ENCODE assay signal across 8 mouse cellular contexts in genomic region chr15:102546677-102547427, GRCm38 (mm10). TPM values are rescaled to one million over a fixed set of nuclear protein-coding genes. Genes with fewer than 3 reads are reported as not detected.
DNase-seq lines count a peak whose midpoint lies in the region; ATAC-seq and TF ChIP-seq lines count a peak whose summit lies in the region.

No protein-coding gene starts in this region.

- ATAC-seq in neural tube, embryonic 13.5 days (ENCODE audit: low read depth), result peak; percentile 72
- ATAC-seq in heart, embryonic 15.5 days (replicated peaks; ENCODE audit: insufficient number of reproducible peaks, insufficient read depth, low FRiP score, low read depth), result peak; percentile 64; the same call in 1 of the 2 replicates
- ATAC-seq in intestine, postnatal 0 days, result no peak

- no peak for TF ChIP-seq CTCF in intestine, postnatal 0 days (IDR thresholded peaks at IDR 0.05; ENCODE audit: low read depth)

- H3K9me3 ChIP-seq in neural tube, embryonic 13.5 days, result no peaks in the 10 kb centered on the region
- H3K9me3 ChIP-seq in heart, embryonic 15.5 days (replicated peaks), result no peaks in the 10 kb centered on the region
- H3K9me3 ChIP-seq in intestine, postnatal 0 days (ENCODE audit: control insufficient read depth), result no peaks in the 10 kb centered on the region

- H3K4me2 ChIP-seq in neural tube, embryonic 13.5 days, result no peak overlapping the region
- H3K4me2 ChIP-seq in heart, embryonic 15.5 days, result no peak overlapping the region
- no peak overlapping the region for H3K4me2 ChIP-seq in intestine, postnatal 0 days (replicated peaks; ENCODE audit: low read depth)

- peaks cover 9% of the 10 kb centered on the region; the same call in 1 of the 2 replicates for H3K4me1 ChIP-seq in neural tube, embryonic 13.5 days (replicated peaks)
- H3K4me1 ChIP-seq in heart, embryonic 15.5 days (replicated peaks), result peaks cover 13% of the 10 kb centered on the region
- no peaks in the 10 kb centered on the region for H3K4me1 ChIP-seq in intestine, postnatal 0 days (replicated peaks; ENCODE audit: control insufficient read depth, insufficient read depth, low read length)

- H3K27ac ChIP-seq in neural tube, embryonic 13.5 days (replicated peaks), result peak overlapping the region; percentile 66
- H3K27ac ChIP-seq in heart, embryonic 15.5 days, result peak overlapping the region; percentile 79
- H3K27ac ChIP-seq in intestine, postnatal 0 days (ENCODE audit: low read depth, low read length), result no peak overlapping the region

- H3K9ac ChIP-seq in neural tube, embryonic 13.5 days, result no peak overlapping the region
- no peak overlapping the region for H3K9ac ChIP-seq in heart, embryonic 15.5 days
- no peak overlapping the region for H3K9ac ChIP-seq in intestine, postnatal 0 days (ENCODE audit: low read depth, low read length)

- H3K4me3 ChIP-seq in neural tube, embryonic 13.5 days, result no peak overlapping the region
- no peak overlapping the region for H3K4me3 ChIP-seq in heart, embryonic 15.5 days
- no peak overlapping the region for H3K4me3 ChIP-seq in intestine, postnatal 0 days (ENCODE audit: low read depth, low read length)

- H3K36me3 ChIP-seq in neural tube, embryonic 13.5 days, result peaks cover 60% of the 10 kb centered on the region
- H3K36me3 ChIP-seq in heart, embryonic 15.5 days, result peaks cover 57% of the 10 kb centered on the region
- H3K36me3 ChIP-seq in intestine, postnatal 0 days (ENCODE audit: control insufficient read depth, insufficient read depth), result peaks cover 60% of the 10 kb centered on the region

- no peaks in the 10 kb centered on the region for H3K27me3 ChIP-seq in neural tube, embryonic 13.5 days
- no peaks in the 10 kb centered on the region for H3K27me3 ChIP-seq in heart, embryonic 15.5 days
- H3K27me3 ChIP-seq in intestine, postnatal 0 days (replicated peaks; ENCODE audit: control insufficient read depth, insufficient read depth, low read length), result no peaks in the 10 kb centered on the region

- DNase-seq in neural tube, embryonic 10.5 days (ENCODE audit: extremely low spot score, low spot score), result no peak
- peak; percentile 94 to 97 for DNase-seq in cerebellum, postnatal 25 days
- peak; percentile 77 for DNase-seq in left cerebral cortex, adult 11 months (ENCODE audit: low spot score)
- DNase-seq in retina, postnatal 7 days (ENCODE audit: low read depth, low spot score), result peak; percentile 19
- DNase-seq in thymus, postnatal 10 days (ENCODE audit: low spot score in 2 of 2), result no peak

- WGBS in neural tube, embryonic 13.5 days, result 70% methylated on average over 3 of the region's 3 CpGs
- WGBS in heart, embryonic 15.5 days, result 65% methylated on average over 3 of the region's 3 CpGs
- 83% methylated on average over 3 of the region's 3 CpGs for WGBS in intestine, postnatal 0 days

RNA-seq across cellular contexts. Expression of gene Npff, which starts 22.1 kb away (rescaled TPM):
- 7.3 and 13.3 TPM in 2 replicates for polyA plus RNA-seq in neural tube, embryonic 13.5 days (2015; fragmentation: Nextera tagmentation; extraction: Ambion mirVana)
- polyA plus RNA-seq in heart, embryonic 15.5 days (2015; fragmentation: Nextera tagmentation; extraction: Ambion mirVana), result 2.3 and 2.4 TPM in 2 replicates
- 1.1 TPM in 2 replicates for polyA plus RNA-seq in intestine, postnatal 0 days (2015; fragmentation: Nextera tagmentation; extraction: Ambion mirVana)

RNA-seq across cellular contexts. Expression of gene Tarbp2, which starts 28.9 kb away (rescaled TPM):
- polyA plus RNA-seq in neural tube, embryonic 13.5 days (2015; fragmentation: Nextera tagmentation; extraction: Ambion mirVana), result 82.6 and 88.0 TPM in 2 replicates
- 78.3 and 87.9 TPM in 2 replicates for polyA plus RNA-seq in heart, embryonic 15.5 days (2015; fragmentation: Nextera tagmentation; extraction: Ambion mirVana)
- 50.2 and 50.4 TPM in 2 replicates for polyA plus RNA-seq in intestine, postnatal 0 days (2015; fragmentation: Nextera tagmentation; extraction: Ambion mirVana)

RNA-seq across cellular contexts. Expression of gene Map3k12, which starts 30.0 kb away (rescaled TPM):
- 45.8 and 50.6 TPM in 2 replicates for polyA plus RNA-seq in neural tube, embryonic 13.5 days (2015; fragmentation: Nextera tagmentation; extraction: Ambion mirVana)
- polyA plus RNA-seq in heart, embryonic 15.5 days (2015; fragmentation: Nextera tagmentation; extraction: Ambion mirVana), result 9.8 and 13.1 TPM in 2 replicates
- 3.1 and 3.5 TPM in 2 replicates for polyA plus RNA-seq in intestine, postnatal 0 days (2015; fragmentation: Nextera tagmentation; extraction: Ambion mirVana)

RNA-seq across cellular contexts. Expression of gene Gm10337, which starts 43.3 kb away (rescaled TPM):
- polyA plus RNA-seq in neural tube, embryonic 13.5 days (2015; fragmentation: Nextera tagmentation; extraction: Ambion mirVana), result 8.7 and 16.2 TPM in 2 replicates
- polyA plus RNA-seq in heart, embryonic 15.5 days (2015; fragmentation: Nextera tagmentation; extraction: Ambion mirVana), result 2.0 and 2.6 TPM in 2 replicates
- 3.5 TPM in 1 of 2 replicates, not detected in the other for polyA plus RNA-seq in intestine, postnatal 0 days (2015; fragmentation: Nextera tagmentation; extraction: Ambion mirVana)

Comparison
In these comparisons a context has a peak if more than half of its experiments do, and no peak if none do; other contexts are left out.
1. DNase-seq: peak in cerebellum, postnatal 25 days (2 of 2), left cerebral cortex, adult 11 months (single experiment) and retina, postnatal 7 days (single experiment); none in neural tube, embryonic 10.5 days (single experiment) and thymus, postnatal 10 days (0 of 2).